Mouse (Mus musculus): Measurements from ENCODE around the gene Cd3eap.

Cd3eap gene

GRCm38 (mm10) chr7:19331910-19332309 is 27.4 kb downstream of the Cd3eap start:
- DNase-seq (ENCODE audit: low spot score), result no peak

GRCm38 (mm10) chr7:19328425-19328824 is 30.9 kb downstream of the Cd3eap start:
- no peak for DNase-seq (ENCODE audit: low spot score)

- DNase-seq (ENCODE audit: low spot score), result no peak
These were observed 31.5 kb downstream of the Cd3eap start for GRCm38 (mm10) chr7:19327782-19328181.

GRCm38 (mm10) chr7:19327128-19327527 is 32.2 kb downstream of the Cd3eap start:
- DNase-seq (ENCODE audit: low spot score), result no peak

- no peak for DNase-seq (ENCODE audit: low spot score)
These were observed 32.9 kb downstream of the Cd3eap start for GRCm38 (mm10) chr7:19326359-19326758.

- no peak for DNase-seq (ENCODE audit: low spot score)
These were observed 33.8 kb downstream of the Cd3eap start for GRCm38 (mm10) chr7:19325262-19326199.

- DNase-seq (ENCODE audit: low spot score), result no peak
These were observed 35.1 kb downstream of the Cd3eap start for GRCm38 (mm10) chr7:19324221-19324620.

GRCm38 (mm10) chr7:19322489-19322888 is 36.8 kb downstream of the Cd3eap start:
- DNase-seq (ENCODE audit: low spot score), result no peak

- no peak for DNase-seq (ENCODE audit: low spot score)
These were observed 37.8 kb downstream of the Cd3eap start for GRCm38 (mm10) chr7:19321464-19321863.

- no peak for DNase-seq (ENCODE audit: low spot score)
These were observed 38.6 kb downstream of the Cd3eap start for GRCm38 (mm10) chr7:19320637-19321036.

GRCm38 (mm10) chr7:19319906-19320305 is 39.4 kb downstream of the Cd3eap start:
- no peak for DNase-seq (ENCODE audit: low spot score)

GRCm38 (mm10) chr7:19319458-19319857 is 39.8 kb downstream of the Cd3eap start:
- DNase-seq (ENCODE audit: low spot score), result no peak

- DNase-seq (ENCODE audit: low spot score), result no peak
These were observed 40.6 kb downstream of the Cd3eap start for GRCm38 (mm10) chr7:19318676-19319075.

- DNase-seq (ENCODE audit: low spot score), result no peak
These were observed 41.1 kb downstream of the Cd3eap start for GRCm38 (mm10) chr7:19318201-19318600.

GRCm38 (mm10) chr7:19316451-19317161 is 42.7 kb downstream of the Cd3eap start:
- DNase-seq (ENCODE audit: low spot score), result no peak

- no peak for DNase-seq (ENCODE audit: low spot score)
These were observed 45.2 kb downstream of the Cd3eap start for GRCm38 (mm10) chr7:19314033-19314432.

- DNase-seq (ENCODE audit: low spot score), result no peak
These were observed 47.3 kb downstream of the Cd3eap start for GRCm38 (mm10) chr7:19311991-19312390.

GRCm38 (mm10) chr7:19309884-19310641 is 49.2 kb downstream of the Cd3eap start, which contains the start of gene Fosb:
TSS of gene Fosb (minus strand) at chr7:19310051.
- DNase-seq (ENCODE audit: low spot score), result peak; percentile 92

- DNase-seq (ENCODE audit: low spot score), result no peak
These were observed 49.9 kb downstream of the Cd3eap start for GRCm38 (mm10) chr7:19309278-19309883.

GRCm38 (mm10) chr7:19308454-19309277 is 50.6 kb downstream of the Cd3eap start:
- DNase-seq (ENCODE audit: low spot score), result peak; percentile 87
